Mouse (Mus musculus): ENCODE results near the gene Pacsin3. TPM values are rescaled to one million over a fixed set of nuclear protein-coding genes. Genes with fewer than 3 reads are reported as not detected.

Gene Pacsin3
- total and polyA plus RNA-seq, 3 experiments: 1.2 to 9.1 (median 1.4) TPM

DNA sequence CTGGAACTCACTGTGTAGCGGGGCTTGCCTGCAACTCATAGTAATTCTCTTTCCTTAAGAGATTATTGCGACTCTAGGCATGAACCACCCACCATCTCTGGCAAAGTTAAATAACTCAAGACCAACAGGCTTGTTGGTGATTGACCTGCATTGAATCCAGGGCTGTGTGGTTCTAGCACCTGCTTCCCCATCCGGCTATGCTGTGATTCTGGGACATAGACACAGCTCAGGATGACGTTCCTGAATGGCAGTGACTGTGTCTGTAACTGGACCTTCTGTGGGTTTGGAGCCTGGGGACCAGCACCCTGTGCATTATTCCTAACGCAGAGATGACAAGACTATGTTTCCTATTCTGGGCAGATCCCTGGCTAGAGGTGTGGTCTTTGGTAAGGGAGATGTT lies 40.1 kb downstream of the Pacsin3 start:
- dilution Hi-C loops (cut with MboI; ENCODE audit: extremely low pct_ligation_motif_present, extremely low pct_unique_long_range_greater_than_20kb, low sequenced_read_pairs): no loop called here
- Histone ChIP-seq H3K9ac (ENCODE audit: insufficient read depth, low read depth) (no peak overlapping the region), H3K27ac (ENCODE audit: insufficient read depth, low read depth) (no peak overlapping the region), H3K4me3 (replicated peaks in 1 of 3; ENCODE audit: low read depth in 2 of 3, low read length in 2 of 3, poor library complexity in 1 of 3) (no peak overlapping the region), H3K9me3 (replicated peaks; ENCODE audit: low read length) (no peaks in the 10 kb centered on the region), H3K4me1 (ENCODE audit: control insufficient read depth in 1 of 2, insufficient read depth in 2 of 2) (no peaks in the 10 kb centered on the region), H3K27me3 (replicated peaks) (no peaks in the 10 kb centered on the region), H3K36me3 (replicated peaks in 1 of 2; ENCODE audit: control insufficient read depth in 1 of 2, insufficient read depth in 1 of 2, low read length in 1 of 2) (peaks cover 0 to 3% of the 10 kb centered on the region in 2 experiments), H3K4me2 (ENCODE audit: insufficient read depth, low read depth, poor library complexity, severe bottlenecking) (no peak overlapping the region), H3K79me2 (replicated peaks; ENCODE audit: control insufficient read depth, extremely low read depth, insufficient read depth, poor library complexity, severe bottlenecking) (no peaks in the 10 kb centered on the region)
- no peak for DNase-seq (ENCODE audit: extremely low read depth)
- no peak for TF ChIP-seq JUND (conservative IDR thresholded peaks at IDR 0.05; ENCODE audit: low read depth, low read length)
- in situ Hi-C loops (cut with MboI; ENCODE audit: low pct_ligation_motif_present, low pct_unique_long_range_greater_than_20kb, low sequenced_read_pairs): no loop called here

DNA sequence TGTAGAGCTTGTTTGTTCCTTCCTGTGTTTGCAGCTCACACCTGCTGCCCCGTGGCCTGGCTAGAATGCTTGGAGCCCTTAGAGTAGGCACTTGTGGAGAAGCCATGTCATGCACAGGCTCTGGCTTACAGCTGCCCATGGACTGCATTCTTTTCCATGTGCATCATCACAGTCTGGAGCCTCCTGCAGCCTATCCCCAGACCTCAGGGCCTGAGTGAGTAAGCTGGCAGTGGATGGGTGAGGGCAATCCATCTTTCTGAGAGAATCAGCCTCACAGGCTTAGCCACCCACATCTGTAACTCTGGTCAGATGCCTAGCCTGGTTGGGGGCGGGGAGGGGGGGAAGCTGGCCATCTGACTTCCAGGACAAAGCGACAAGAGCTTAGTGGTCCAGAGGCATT lies 43.4 kb downstream of the Pacsin3 start:
- Histone ChIP-seq H3K4me3 (replicated peaks in 1 of 3; ENCODE audit: low read depth in 2 of 3, low read length in 2 of 3, poor library complexity in 1 of 3) (no peak overlapping the region), H3K27ac (ENCODE audit: insufficient read depth, low read depth) (no peak overlapping the region), H3K36me3 (replicated peaks in 1 of 2; ENCODE audit: control insufficient read depth in 1 of 2, insufficient read depth in 1 of 2, low read length in 1 of 2) (peaks cover 0 to 2% of the 10 kb centered on the region in 2 experiments), H3K27me3 (replicated peaks) (no peaks in the 10 kb centered on the region), H3K4me1 (ENCODE audit: control insufficient read depth in 1 of 2, insufficient read depth in 2 of 2) (peaks cover 2 to 11% of the 10 kb centered on the region in 2 experiments; a peak in 3 of 4 replicates), H3K79me2 (replicated peaks; ENCODE audit: control insufficient read depth, extremely low read depth, insufficient read depth, poor library complexity, severe bottlenecking) (no peaks in the 10 kb centered on the region), H3K4me2 (ENCODE audit: insufficient read depth, low read depth, poor library complexity, severe bottlenecking) (no peak overlapping the region), H3K9ac (ENCODE audit: insufficient read depth, low read depth) (no peak overlapping the region), H3K9me3 (replicated peaks; ENCODE audit: low read length) (no peaks in the 10 kb centered on the region)
- no peak for TF ChIP-seq PAX5 (IDR thresholded peaks at IDR 0.05; ENCODE audit: low read length)
- TF ChIP-seq RAD21 (IDR thresholded peaks at IDR 0.05; ENCODE audit: low read depth, low read length): no peak
- no peak for TF ChIP-seq MAZ (IDR thresholded peaks at IDR 0.05; ENCODE audit: low read depth, low read length)
- no peak for TF ChIP-seq JUN (IDR thresholded peaks at IDR 0.05; ENCODE audit: insufficient read depth, low read depth, low read length)
- no peak for TF ChIP-seq ELF1 (IDR thresholded peaks at IDR 0.05; ENCODE audit: low read depth, low read length)
- no peak for TF ChIP-seq IRF4 (IDR thresholded peaks at IDR 0.05; ENCODE audit: low read depth, low read length)
- TF ChIP-seq ZNF384 (IDR thresholded peaks at IDR 0.05; ENCODE audit: low read depth, low read length): no peak
- no peak for TF ChIP-seq BHLHE40 (IDR thresholded peaks at IDR 0.05; ENCODE audit: low read depth, low read length)
- no peak for TF ChIP-seq USF2 (conservative IDR thresholded peaks at IDR 0.05; ENCODE audit: low read depth, low read length)
- TF ChIP-seq USF1 (IDR thresholded peaks at IDR 0.05; ENCODE audit: low read depth, low read length): no peak
- no peak for TF ChIP-seq POLR2AphosphoS2 (IDR thresholded peaks at IDR 0.05; ENCODE audit: low read depth, low read length)
- no peak for TF ChIP-seq SIN3A (IDR thresholded peaks at IDR 0.05; ENCODE audit: low read length)
- TF ChIP-seq ZC3H11A (IDR thresholded peaks at IDR 0.05; ENCODE audit: low read depth, low read length): no peak
- no peak for TF ChIP-seq HCFC1 (IDR thresholded peaks at IDR 0.05; ENCODE audit: low read depth, low read length)
- TF ChIP-seq E2F4 (IDR thresholded peaks at IDR 0.05; ENCODE audit: insufficient replicate concordance, low read depth, low read length): no peak
- TF ChIP-seq MYC (IDR thresholded peaks at IDR 0.05; ENCODE audit: low read depth, low read length): no peak
- DNase-seq (ENCODE audit: extremely low read depth): no peak
- in situ Hi-C loops (cut with MboI; ENCODE audit: low pct_ligation_motif_present, low pct_unique_long_range_greater_than_20kb, low sequenced_read_pairs): no loop called here
- dilution Hi-C loops (cut with MboI; ENCODE audit: extremely low pct_ligation_motif_present, extremely low pct_unique_long_range_greater_than_20kb, low sequenced_read_pairs): no loop called here
